Mouse (Mus musculus): ENCODE measurements at regions not wholly inside any gene's neighbourhood (a gene's known extent, or its start where the extent isn't known, plus 50 kb on each side); places are given as distances from the start of the nearest gene placed in this dataset.

GRCm38 (mm10) chr17:85932360-85933132 is 212.4 kb downstream of the Srbd1 start:
- DNase-seq (ENCODE audit: low read depth in 3 of 3, low spot score in 3 of 3): no peak
- 81% methylated on average over 30 of the region's 30 CpGs for WGBS (ENCODE audit: insufficient replicate concordance)

GRCm38 (mm10) chr17:85931955-85932354 is 213.0 kb downstream of the Srbd1 start:
- H3K27me3 ChIP-seq (ENCODE audit: control insufficient read depth, insufficient read depth, low read length): no peaks in the 10 kb centered on the region
- H3K9ac ChIP-seq (replicated peaks): no peak overlapping the region
- no peaks in the 10 kb centered on the region for H3K36me3 ChIP-seq (replicated peaks; ENCODE audit: control insufficient read depth, insufficient read depth, low read depth)
- DNase-seq (ENCODE audit: low read depth in 3 of 3, low spot score in 3 of 3): no peak
- H3K9me3 ChIP-seq (ENCODE audit: control insufficient read depth, low read length): no peaks in the 10 kb centered on the region
- TF ChIP-seq EP300 (IDR thresholded peaks at IDR 0.05; ENCODE audit: low read depth): no peak
- no peak for TF ChIP-seq CTCF (IDR thresholded peaks at IDR 0.05; ENCODE audit: low read depth)
- peaks cover 0 to 14% of the 10 kb centered on the region in 2 experiments; a peak in 2 of 4 replicates for H3K4me1 ChIP-seq (replicated peaks; ENCODE audit: control insufficient read depth in 2 of 2, insufficient read depth in 2 of 2, low read length in 1 of 2)
- no peak overlapping the region for H3K4me2 ChIP-seq (ENCODE audit: low read depth)
- no peak overlapping the region for H3K27ac ChIP-seq
- ATAC-seq (ENCODE audit: insufficient read depth): no peak
- 70% methylated on average over 10 of the region's 10 CpGs for WGBS (ENCODE audit: insufficient replicate concordance)
- no peak overlapping the region for H3K4me3 ChIP-seq (ENCODE audit: insufficient read depth in 1 of 2, low read depth in 2 of 2, low read length in 2 of 2)

More at GRCm38 (mm10) chr17:85932360-85933132, 212.4 kb downstream of the Srbd1 start:
- no peak overlapping the region for H3K9ac ChIP-seq (replicated peaks)
- H3K27me3 ChIP-seq (ENCODE audit: control insufficient read depth, insufficient read depth, low read length): no peaks in the 10 kb centered on the region
- no peak overlapping the region for H3K4me3 ChIP-seq (ENCODE audit: insufficient read depth in 1 of 2, low read depth in 2 of 2, low read length in 2 of 2)
- H3K27ac ChIP-seq: no peak overlapping the region
- no peaks in the 10 kb centered on the region for H3K36me3 ChIP-seq (replicated peaks; ENCODE audit: control insufficient read depth, insufficient read depth, low read depth)
- no peaks in the 10 kb centered on the region for H3K9me3 ChIP-seq (ENCODE audit: control insufficient read depth, low read length)
- ATAC-seq (ENCODE audit: insufficient read depth): no peak
- H3K4me1 ChIP-seq (replicated peaks; ENCODE audit: control insufficient read depth in 2 of 2, insufficient read depth in 2 of 2, low read length in 1 of 2): peaks cover 0 to 14% of the 10 kb centered on the region in 2 experiments; a peak in 2 of 4 replicates
- no peak overlapping the region for H3K4me2 ChIP-seq (ENCODE audit: low read depth)
- TF ChIP-seq CTCF (IDR thresholded peaks at IDR 0.05; ENCODE audit: low read depth) (no peak), EP300 (IDR thresholded peaks at IDR 0.05; ENCODE audit: low read depth) (no peak)

DNA sequence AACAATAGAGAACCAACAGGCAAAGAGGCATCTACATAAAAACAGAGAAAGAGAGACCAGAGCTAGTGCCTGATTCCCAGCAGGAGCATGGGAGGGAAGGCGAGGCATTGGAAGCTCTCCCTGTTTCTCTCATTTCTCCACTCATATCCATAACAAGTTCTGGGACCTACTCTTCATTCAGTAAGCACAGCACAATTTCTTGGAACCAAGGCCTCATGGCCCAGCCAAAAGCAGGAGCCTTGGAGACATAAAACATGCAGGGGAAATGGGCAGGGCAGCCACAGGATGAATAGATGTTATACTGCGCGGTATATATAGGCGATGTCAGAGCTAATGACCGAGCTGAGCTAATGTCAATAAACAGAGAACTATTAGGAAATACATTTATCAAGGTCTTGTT is 214.2 kb downstream of the Srbd1 start:
- DNase-seq (ENCODE audit: low read depth in 3 of 3, low spot score in 3 of 3): no peak
- no peaks in the 10 kb centered on the region for H3K9me3 ChIP-seq (ENCODE audit: control insufficient read depth, low read length)
- H3K4me2 ChIP-seq (ENCODE audit: low read depth): no peak overlapping the region
- no peak overlapping the region for H3K27ac ChIP-seq
- H3K27me3 ChIP-seq (ENCODE audit: control insufficient read depth, insufficient read depth, low read length): no peaks in the 10 kb centered on the region
- no peak for ATAC-seq (ENCODE audit: insufficient read depth)
- H3K36me3 ChIP-seq (replicated peaks; ENCODE audit: control insufficient read depth, insufficient read depth, low read depth): no peaks in the 10 kb centered on the region
- H3K9ac ChIP-seq (replicated peaks): no peak overlapping the region
- H3K4me1 ChIP-seq (replicated peaks; ENCODE audit: control insufficient read depth in 2 of 2, insufficient read depth in 2 of 2, low read length in 1 of 2): peaks cover 0 to 14% of the 10 kb centered on the region in 2 experiments; a peak in 2 of 4 replicates
- H3K4me3 ChIP-seq (ENCODE audit: insufficient read depth in 1 of 2, low read depth in 2 of 2, low read length in 2 of 2): no peak overlapping the region
- WGBS (ENCODE audit: insufficient replicate concordance): 67% methylated on average over 5 of the region's 5 CpGs
- TF ChIP-seq CTCF (IDR thresholded peaks at IDR 0.05; ENCODE audit: low read depth) (no peak), EP300 (IDR thresholded peaks at IDR 0.05; ENCODE audit: low read depth) (no peak)

GRCm38 (mm10) chr17:85930331-85930730 is 214.6 kb downstream of the Srbd1 start:
- Histone ChIP-seq H3K9ac (replicated peaks) (no peak overlapping the region), H3K27me3 (ENCODE audit: control insufficient read depth, insufficient read depth, low read length) (no peaks in the 10 kb centered on the region), H3K4me2 (ENCODE audit: low read depth) (no peak overlapping the region), H3K4me1 (replicated peaks; ENCODE audit: control insufficient read depth in 2 of 2, insufficient read depth in 2 of 2, low read length in 1 of 2) (peaks cover 0 to 14% of the 10 kb centered on the region in 2 experiments; a peak in 2 of 4 replicates), H3K9me3 (ENCODE audit: control insufficient read depth, low read length) (no peaks in the 10 kb centered on the region), H3K36me3 (replicated peaks; ENCODE audit: control insufficient read depth, insufficient read depth, low read depth) (no peaks in the 10 kb centered on the region), H3K27ac (no peak overlapping the region), H3K4me3 (ENCODE audit: insufficient read depth in 1 of 2, low read depth in 2 of 2, low read length in 2 of 2) (no peak overlapping the region)
- WGBS (ENCODE audit: insufficient replicate concordance): 64% methylated on average over 3 of the region's 3 CpGs
- TF ChIP-seq CTCF (IDR thresholded peaks at IDR 0.05; ENCODE audit: low read depth) (no peak), EP300 (IDR thresholded peaks at IDR 0.05; ENCODE audit: low read depth) (no peak)
- ATAC-seq (ENCODE audit: insufficient read depth): no peak
- no peak for DNase-seq (ENCODE audit: low read depth in 3 of 3, low spot score in 3 of 3)

DNA sequence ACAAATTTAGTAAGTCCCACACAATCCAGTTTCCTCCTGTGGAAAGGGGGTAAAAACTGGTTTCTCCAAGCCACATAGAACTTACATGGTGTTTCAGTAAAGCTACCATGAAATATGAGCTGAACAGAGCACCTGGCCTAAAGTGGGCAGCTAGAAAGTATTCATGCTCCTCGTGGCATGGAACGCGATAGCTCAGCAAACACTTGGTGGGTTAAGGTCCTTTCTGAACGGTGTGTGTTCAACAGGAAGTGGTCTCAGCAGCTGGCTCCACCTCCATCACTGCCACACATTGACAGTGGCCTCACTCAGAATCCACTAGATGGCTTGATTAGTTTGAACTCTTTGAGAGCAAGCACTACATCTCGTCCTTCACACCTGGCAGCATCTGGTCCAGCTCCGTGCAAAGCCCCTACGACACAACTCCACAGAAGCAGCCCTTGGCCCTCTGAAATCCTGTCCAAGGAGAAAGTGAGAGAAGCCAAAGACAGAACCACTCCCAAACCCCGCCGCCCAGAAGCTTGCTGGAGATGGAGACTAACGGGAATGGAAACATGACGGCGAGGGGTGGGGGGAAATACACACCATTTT is 215.2 kb downstream of the Srbd1 start:
- DNase-seq (ENCODE audit: low read depth in 3 of 3, low spot score in 3 of 3): no peak
- H3K27ac ChIP-seq: no peak overlapping the region
- WGBS (ENCODE audit: insufficient replicate concordance): 59% methylated on average over 12 of the region's 12 CpGs

More for the DNA sequence above, 215.2 kb downstream of the Srbd1 start:
- Histone ChIP-seq H3K36me3 (replicated peaks; ENCODE audit: control insufficient read depth, insufficient read depth, low read depth) (no peaks in the 10 kb centered on the region), H3K4me2 (ENCODE audit: low read depth) (no peak overlapping the region), H3K4me1 (replicated peaks; ENCODE audit: control insufficient read depth in 2 of 2, insufficient read depth in 2 of 2, low read length in 1 of 2) (peaks cover 0 to 14% of the 10 kb centered on the region in 2 experiments; a peak in 2 of 4 replicates), H3K27me3 (ENCODE audit: control insufficient read depth, insufficient read depth, low read length) (no peaks in the 10 kb centered on the region), H3K9ac (replicated peaks) (no peak overlapping the region), H3K9me3 (ENCODE audit: control insufficient read depth, low read length) (no peaks in the 10 kb centered on the region), H3K4me3 (ENCODE audit: insufficient read depth in 1 of 2, low read depth in 2 of 2, low read length in 2 of 2) (no peak overlapping the region)
- TF ChIP-seq EP300 (IDR thresholded peaks at IDR 0.05; ENCODE audit: low read depth) (no peak), CTCF (IDR thresholded peaks at IDR 0.05; ENCODE audit: low read depth) (no peak)
- no peak for ATAC-seq (ENCODE audit: insufficient read depth)
